Mouse (Mus musculus): Measurements from ENCODE around the gene Mllt3.

DNA sequence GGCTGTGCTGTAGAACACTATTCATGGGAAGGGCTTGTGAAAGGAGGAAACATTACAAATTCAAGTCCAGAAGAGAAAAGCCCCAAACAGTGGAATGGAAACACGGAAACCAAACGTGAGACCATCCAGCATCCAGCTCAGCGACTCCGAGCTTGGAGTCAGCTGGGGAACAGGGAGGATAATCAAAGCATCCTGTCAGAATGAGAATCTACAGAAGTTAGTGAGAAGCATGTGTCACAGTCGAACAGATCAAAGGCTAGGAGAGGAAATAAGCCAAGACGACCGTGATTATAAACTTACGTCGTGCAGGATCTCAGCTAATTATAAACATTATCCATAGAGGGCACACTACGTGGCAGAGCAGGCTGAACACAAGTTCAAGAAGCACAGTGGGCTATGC is 105.8 kb downstream of the Mllt3 start:
- TF ChIP-seq CTCF (IDR thresholded peaks at IDR 0.05; ENCODE audit: low read depth) (no peak), EP300 (IDR thresholded peaks at IDR 0.05; ENCODE audit: low read depth) (no peak)
